Mouse (Mus musculus): ENCODE results near the gene Gnptg. TPM values are rescaled to one million over a fixed set of nuclear protein-coding genes. Genes with fewer than 3 reads are reported as not detected.
"Not testable (repeated sequence)": the region's sequence is repeated elsewhere in the genome, so short reads cannot be mapped to it uniquely, and the experiment has no call there.

Gnptg gene
- polyA plus RNA-seq, 1 experiment from 2014 or later = 57.2 TPM

DNA sequence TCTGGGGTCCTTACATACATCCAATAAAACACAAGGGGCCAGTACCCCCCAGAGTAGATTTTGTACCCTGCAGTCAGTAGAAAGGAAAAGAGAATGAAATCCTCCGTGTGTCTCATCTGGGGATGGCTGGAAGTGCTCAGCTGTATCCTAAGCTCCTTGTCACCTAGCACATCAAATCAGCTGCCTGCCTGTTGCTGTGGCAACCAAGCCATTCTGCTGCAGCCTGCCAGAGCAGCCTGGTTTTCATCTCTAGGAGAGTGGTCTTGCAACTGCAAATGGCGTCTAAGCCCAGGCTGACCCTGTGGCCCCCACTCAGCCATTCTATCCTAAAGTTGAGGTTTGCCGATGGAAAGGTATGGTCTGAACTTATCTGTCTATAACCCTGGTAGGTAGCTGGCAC lies 12.7 kb upstream of the Gnptg start:
- 30% methylated on average over 3 of the region's 3 CpGs for WGBS
- Histone ChIP-seq H3K27me3 (ENCODE audit: control insufficient read depth, insufficient read depth, low read length) (peaks cover 16% of the 10 kb centered on the region), H3K9ac (ENCODE audit: low read depth, low read length) (no peak overlapping the region), H3K27ac (ENCODE audit: low read depth, low read length) (no peak overlapping the region), H3K4me1 (replicated peaks; ENCODE audit: control insufficient read depth, insufficient read depth, low read length) (peaks cover 19% of the 10 kb centered on the region), H3K36me3 (ENCODE audit: control insufficient read depth, insufficient read depth, low read length) (no peaks in the 10 kb centered on the region), H3K4me2 (replicated peaks; ENCODE audit: low read depth, low read length) (no peak overlapping the region), H3K9me3 (ENCODE audit: control insufficient read depth, low read length) (no peaks in the 10 kb centered on the region), H3K4me3 (ENCODE audit: low read depth, low read length) (no peak overlapping the region)
- peak; percentile 48 for DNase-seq (ENCODE audit: low spot score)
- ATAC-seq (ENCODE audit: low FRiP score) = peak; percentile 59

DNA sequence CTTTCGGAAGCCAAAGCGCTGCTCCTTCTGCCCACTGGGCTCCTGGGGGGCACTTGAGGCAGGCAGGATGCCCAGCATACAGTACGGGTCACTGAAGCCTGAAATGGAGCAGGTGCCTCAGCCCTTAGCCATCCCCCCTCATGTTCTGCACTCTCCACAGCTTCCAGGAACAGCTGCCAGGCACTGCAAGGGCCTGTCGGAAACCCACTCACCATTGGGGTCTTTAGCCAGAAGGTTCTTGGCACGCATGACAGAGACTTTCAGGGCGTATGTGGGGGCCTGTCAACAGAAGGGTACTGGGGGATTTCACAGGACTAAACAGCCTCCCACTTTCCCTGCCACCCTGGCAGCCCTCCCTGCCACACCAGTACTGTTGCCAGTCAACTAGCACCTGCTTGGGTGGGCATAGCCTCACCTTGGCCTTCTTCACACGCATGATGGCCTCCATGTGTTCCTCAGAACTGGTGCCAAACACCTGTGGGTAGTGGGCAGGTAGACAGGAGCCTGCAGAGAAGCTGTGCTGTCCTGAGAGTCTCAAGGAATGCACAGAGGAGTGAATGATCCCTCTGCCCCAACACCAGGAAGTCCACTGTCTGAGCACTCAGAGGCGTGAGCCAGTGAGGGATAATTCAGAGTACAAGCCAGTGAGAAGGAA lies 10.4 kb upstream of the Gnptg start:
- DNase-seq (ENCODE audit: low spot score) (no peak), ATAC-seq (ENCODE audit: low FRiP score) (no peak)
- Histone ChIP-seq H3K36me3 (ENCODE audit: control insufficient read depth, insufficient read depth, low read length) (no peaks in the 10 kb centered on the region), H3K4me2 (replicated peaks; ENCODE audit: low read depth, low read length) (no peak overlapping the region), H3K27ac (ENCODE audit: low read depth, low read length) (no peak overlapping the region), H3K4me3 (ENCODE audit: low read depth, low read length) (no peak overlapping the region), H3K9me3 (ENCODE audit: control insufficient read depth, low read length) (no peaks in the 10 kb centered on the region), H3K9ac (ENCODE audit: low read depth, low read length) (no peak overlapping the region), H3K4me1 (replicated peaks; ENCODE audit: control insufficient read depth, insufficient read depth, low read length) (peaks cover 12% of the 10 kb centered on the region), H3K27me3 (ENCODE audit: control insufficient read depth, insufficient read depth, low read length) (peaks cover 5% of the 10 kb centered on the region; the same call in 1 of the 2 replicates)
- WGBS = 81% methylated on average over 8 of the region's 8 CpGs

GRCm38 (mm10) chr17:25248033-25248750 lies 8.3 kb upstream of the Gnptg start:
- peaks cover 3% of the 10 kb centered on the region; the same call in 1 of the 2 replicates for H3K4me1 ChIP-seq (replicated peaks; ENCODE audit: control insufficient read depth, insufficient read depth, low read length)
- ATAC-seq (ENCODE audit: low FRiP score) = no peak
- H3K4me3 ChIP-seq (ENCODE audit: low read depth, low read length) = no peak overlapping the region
- H3K9ac ChIP-seq (ENCODE audit: low read depth, low read length) = no peak overlapping the region
- no peak for DNase-seq (ENCODE audit: low spot score)
- no peaks in the 10 kb centered on the region for H3K9me3 ChIP-seq (ENCODE audit: control insufficient read depth, low read length)
- H3K27ac ChIP-seq (ENCODE audit: low read depth, low read length) = no peak overlapping the region
- no peaks in the 10 kb centered on the region; the same call in 1 of the 2 replicates for H3K27me3 ChIP-seq (ENCODE audit: control insufficient read depth, insufficient read depth, low read length)
- H3K4me2 ChIP-seq (replicated peaks; ENCODE audit: low read depth, low read length) = no peak overlapping the region
- peaks cover 3% of the 10 kb centered on the region; the same call in 1 of the 2 replicates for H3K36me3 ChIP-seq (ENCODE audit: control insufficient read depth, insufficient read depth, low read length)
- WGBS = 86% methylated on average over 18 of the region's 18 CpGs

DNA sequence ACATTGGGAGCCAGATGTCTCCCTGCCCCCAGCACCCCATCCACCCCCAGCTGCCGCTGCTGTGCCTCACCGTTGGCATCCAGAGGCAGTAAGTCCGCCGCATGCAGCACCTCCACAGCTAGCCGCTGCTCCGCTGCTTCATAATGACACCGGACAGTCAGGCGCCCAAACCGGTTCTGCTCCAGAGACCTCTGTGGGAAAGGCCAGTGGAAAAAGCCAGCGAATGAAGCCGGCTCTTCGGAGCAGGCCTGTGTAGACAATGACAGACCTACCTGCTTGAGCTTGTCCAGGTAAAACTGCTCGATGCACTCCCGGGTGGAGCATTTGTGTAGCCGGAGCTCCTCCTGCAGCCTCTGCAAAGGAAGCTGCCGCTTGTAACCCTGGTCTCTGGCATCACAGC lies 4.3 kb upstream of the Gnptg start:
- no peak for DNase-seq (ENCODE audit: low spot score)
- H3K4me1 ChIP-seq (replicated peaks; ENCODE audit: control insufficient read depth, insufficient read depth, low read length) = peaks cover 7% of the 10 kb centered on the region
- no peak for ATAC-seq (ENCODE audit: low FRiP score)
- WGBS = 89% methylated on average over 16 of the region's 16 CpGs
- no peaks in the 10 kb centered on the region for H3K27me3 ChIP-seq (ENCODE audit: control insufficient read depth, insufficient read depth, low read length)
- no peak overlapping the region for H3K27ac ChIP-seq (ENCODE audit: low read depth, low read length)
- no peak overlapping the region for H3K4me3 ChIP-seq (ENCODE audit: low read depth, low read length)
- H3K9me3 ChIP-seq (ENCODE audit: control insufficient read depth, low read length) = no peaks in the 10 kb centered on the region
- H3K9ac ChIP-seq (ENCODE audit: low read depth, low read length) = no peak overlapping the region
- peaks cover 8% of the 10 kb centered on the region for H3K36me3 ChIP-seq (ENCODE audit: control insufficient read depth, insufficient read depth, low read length)
- no peak overlapping the region for H3K4me2 ChIP-seq (replicated peaks; ENCODE audit: low read depth, low read length)

GRCm38 (mm10) chr17:25243131-25243780 lies 3.3 kb upstream of the Gnptg start:
- Histone ChIP-seq H3K27ac (ENCODE audit: low read depth, low read length) (no peak overlapping the region), H3K36me3 (ENCODE audit: control insufficient read depth, insufficient read depth, low read length) (peaks cover 8% of the 10 kb centered on the region), H3K4me3 (ENCODE audit: low read depth, low read length) (no peak overlapping the region), H3K27me3 (ENCODE audit: control insufficient read depth, insufficient read depth, low read length) (no peaks in the 10 kb centered on the region), H3K9me3 (ENCODE audit: control insufficient read depth, low read length) (no peaks in the 10 kb centered on the region), H3K9ac (ENCODE audit: low read depth, low read length) (no peak overlapping the region), H3K4me1 (replicated peaks; ENCODE audit: control insufficient read depth, insufficient read depth, low read length) (peaks cover 7% of the 10 kb centered on the region), H3K4me2 (replicated peaks; ENCODE audit: low read depth, low read length) (no peak overlapping the region)
- DNase-seq (ENCODE audit: low spot score) = no peak
- no peak for ATAC-seq (ENCODE audit: low FRiP score)
- WGBS = 80% methylated on average over 11 of the region's 11 CpGs

GRCm38 (mm10) chr17:25235635-25236034 lies 4.3 kb downstream of the Gnptg start:
- Histone ChIP-seq H3K4me2 (replicated peaks; ENCODE audit: low read depth, low read length) (no peak overlapping the region), H3K4me3 (ENCODE audit: low read depth, low read length) (no peak overlapping the region), H3K27ac (ENCODE audit: low read depth, low read length) (no peak overlapping the region), H3K27me3 (ENCODE audit: control insufficient read depth, insufficient read depth, low read length) (no peaks in the 10 kb centered on the region), H3K36me3 (ENCODE audit: control insufficient read depth, insufficient read depth, low read length) (0 out of 2 replicates have a peak, but pooled peaks cover 4% of the 10 kb centered on the region), H3K4me1 (replicated peaks; ENCODE audit: control insufficient read depth, insufficient read depth, low read length) (peaks cover 2% of the 10 kb centered on the region), H3K9ac (ENCODE audit: low read depth, low read length) (no peak overlapping the region), H3K9me3 (ENCODE audit: control insufficient read depth, low read length) (no peaks in the 10 kb centered on the region)
- 83% methylated on average over 9 of the region's 9 CpGs for WGBS
- ATAC-seq (ENCODE audit: low FRiP score) (no peak), DNase-seq (ENCODE audit: low spot score) (no peak)

DNA sequence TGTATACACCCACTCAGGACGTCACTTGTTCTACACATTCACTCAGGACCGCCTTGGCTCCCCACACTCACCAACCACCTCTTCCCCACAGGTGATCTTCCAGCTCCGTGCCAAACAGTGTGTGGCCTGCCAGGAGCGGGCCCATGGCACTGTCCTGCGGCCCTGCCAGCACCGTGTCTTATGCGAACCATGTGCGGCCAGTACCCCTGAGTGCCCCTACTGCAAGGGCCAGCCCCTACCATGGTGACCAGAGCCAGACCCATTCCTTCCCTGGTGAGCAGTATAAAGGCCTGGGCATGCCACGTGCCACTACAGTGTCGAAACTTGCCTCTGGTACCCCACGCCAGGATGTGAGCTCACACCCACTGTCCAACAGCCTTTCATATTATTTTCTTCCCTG lies 8.3 kb downstream of the Gnptg start:
- H3K4me1 ChIP-seq (replicated peaks; ENCODE audit: control insufficient read depth, insufficient read depth, low read length); H3K36me3 ChIP-seq (ENCODE audit: control insufficient read depth, insufficient read depth, low read length); H3K27ac ChIP-seq (ENCODE audit: low read depth, low read length); H3K9ac ChIP-seq (ENCODE audit: low read depth, low read length); H3K27me3 ChIP-seq (ENCODE audit: control insufficient read depth, insufficient read depth, low read length); H3K4me2 ChIP-seq (replicated peaks; ENCODE audit: low read depth, low read length); DNase-seq (ENCODE audit: low spot score); H3K4me3 ChIP-seq (ENCODE audit: low read depth, low read length); H3K9me3 ChIP-seq (ENCODE audit: control insufficient read depth, low read length); ATAC-seq (ENCODE audit: low FRiP score): not testable (repeated sequence)
- 89% methylated on average over 5 of the region's 11 CpGs for WGBS

DNA sequence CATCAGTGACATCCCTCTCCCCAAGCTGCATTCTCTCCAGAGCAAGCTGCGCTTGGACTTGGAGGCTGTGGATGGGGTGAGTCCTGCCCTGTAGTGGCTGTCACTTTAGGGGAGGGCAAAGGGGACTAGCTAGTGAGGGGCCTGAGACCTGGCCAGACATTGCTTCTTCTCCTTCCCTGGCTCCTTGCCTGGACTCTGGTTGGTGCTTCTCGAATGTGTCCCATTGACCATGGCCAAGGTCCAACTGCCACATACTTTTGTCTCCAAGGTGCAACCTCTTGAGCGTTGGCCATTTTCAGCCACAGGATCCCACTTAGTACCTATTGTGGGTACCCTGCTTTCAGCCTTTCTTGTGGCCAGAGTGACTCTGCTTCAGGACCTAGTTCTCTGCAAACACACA lies 9.2 kb downstream of the Gnptg start:
- H3K4me2 ChIP-seq (replicated peaks; ENCODE audit: low read depth, low read length) = no peak overlapping the region
- H3K36me3 ChIP-seq (ENCODE audit: control insufficient read depth, insufficient read depth, low read length) = 0 out of 2 replicates have a peak, but pooled peaks cover 4% of the 10 kb centered on the region
- WGBS = 93% methylated on average over 3 of the region's 3 CpGs
- H3K9me3 ChIP-seq (ENCODE audit: control insufficient read depth, low read length) = no peaks in the 10 kb centered on the region
- DNase-seq (ENCODE audit: low spot score) (no peak), ATAC-seq (ENCODE audit: low FRiP score) (no peak)
- no peaks in the 10 kb centered on the region for H3K4me1 ChIP-seq (replicated peaks; ENCODE audit: control insufficient read depth, insufficient read depth, low read length)
- H3K9ac ChIP-seq (ENCODE audit: low read depth, low read length) = no peak overlapping the region
- no peak overlapping the region for H3K27ac ChIP-seq (ENCODE audit: low read depth, low read length)
- no peaks in the 10 kb centered on the region for H3K27me3 ChIP-seq (ENCODE audit: control insufficient read depth, insufficient read depth, low read length)
- no peak overlapping the region for H3K4me3 ChIP-seq (ENCODE audit: low read depth, low read length)
